Mouse (Mus musculus) hindbrain, postnatal 0 days (tissue): ENCODE results near the gene Rnf216. TPM values are rescaled to one million over a fixed set of nuclear protein-coding genes. Genes with fewer than 3 reads are reported as not detected.
A peak's percentile ranks its signal among the peaks of the same experiment; 100 is the strongest.

Experiments used
- ATAC-seq: fragments of 200-750 bp; cut with Nextera tagmentation; 2 replicates; pipeline ENCODE4 v1.8.0; 2017; ENCODE audit warnings: mild to moderate bottlenecking, moderate TSS enrichment, moderate library complexity
- DNase-seq: peaks from one replicate; pipeline ENCODE4 v3.0.0-alpha.2; 2015; ENCODE audit warnings: low spot score
- H3K27ac ChIP-seq: fragments of 300-500 bp; sonication (generic); 2 replicates; pipeline ENCODE4 v1.5.1; 2014; ENCODE audit warnings: mild to moderate bottlenecking
- H3K27me3 ChIP-seq: fragments of 300-500 bp; sonication (generic); 2 replicates; pipeline ENCODE4 v1.6.1; 2014; ENCODE audit warnings: low read length, mixed read lengths; ENCODE audit not compliant: insufficient read depth
- H3K36me3 ChIP-seq: fragments of 300-500 bp; sonication (generic); 2 replicates; pipeline ENCODE4 v1.6.1; 2014; ENCODE audit warnings: low read length, mixed read lengths; ENCODE audit not compliant: insufficient read depth
- H3K4me1 ChIP-seq: fragments of 300-500 bp; sonication (generic); 2 replicates; pipeline ENCODE4 v1.6.1; 2014; ENCODE audit warnings: antibody characterized with exemption, low read length, mixed read lengths; ENCODE audit not compliant: insufficient read depth
- H3K4me2 ChIP-seq: fragments of 300-500 bp; sonication (generic); 2 replicates; pipeline ENCODE4 v1.6.1; 2014; ENCODE audit warnings: low read depth, mild to moderate bottlenecking, low read length, moderate library complexity, mixed read lengths
- H3K4me3 ChIP-seq: fragments of 300-500 bp; sonication (generic); 2 replicates; pipeline ENCODE4 v1.5.1; 2014; ENCODE audit warnings: low read length
- H3K9ac ChIP-seq: fragments of 300-500 bp; sonication (generic); replicated peaks from 2 replicates; pipeline ENCODE4 v1.6.1; 2014; ENCODE audit warnings: mild to moderate bottlenecking, low read length, moderate library complexity, mixed read lengths
- H3K9me3 ChIP-seq: fragments of 300-500 bp; sonication (generic); 2 replicates; pipeline ENCODE4 v1.6.1; 2016; ENCODE audit warnings: low read length, mixed read lengths
- CTCF ChIP-seq: IDR thresholded peaks from 2 replicates; pipeline ENCODE4 v1.5.1; 2016; ENCODE audit warnings: antibody characterized with exemption, control low read depth, low read depth
- WGBS: fragments of 180-500 bp; shearing (Covaris S2); extraction: QIAGEN DNeasy Blood & Tissue Kit; methylation state at CpG from one replicate; pipeline ENCODE4 v1.1.7; 2014; 5-methylcytosine and 5-hydroxymethylcytosine counted together
- polyA plus RNA-seq: library from polyadenylated mRNA; unstranded; fragments of >200 nt; fragmentation: Nextera tagmentation; extraction: Ambion mirVana; gene quantifications from 2 replicates; pipeline ENCODE4 v1.2.1, GENCODE M21; 2015
- total RNA-seq: library from RNA; depleted of rRNA; stranded (reverse); fragments of >200 nt; gene quantifications from 2 replicates; pipeline ENCODE4 v1.2.3, GENCODE M21; 2014

Rnf216 gene
- total and polyA plus RNA-seq, 2 experiments from 2014 or later: 25.3 to 28.0 TPM

GRCm38 (mm10) chr5:143000654-143001500 lies 111.9 kb downstream of the Rnf216 start:
- Histone ChIP-seq H3K9ac (no peak overlapping the region), H3K4me3 (no peak overlapping the region), H3K27ac (peak overlapping the region; percentile 70), H3K9me3 (no peaks in the 10 kb centered on the region), H3K4me1 (peaks cover 9% of the 10 kb centered on the region; the same call in 1 of the 2 replicates), H3K36me3 (peaks cover 8% of the 10 kb centered on the region; the same call in 1 of the 2 replicates), H3K27me3 (no peaks in the 10 kb centered on the region), H3K4me2 (no peak overlapping the region)
- WGBS: 39% methylated on average over 9 of the region's 9 CpGs
- ATAC-seq (peak; percentile 49; the same call in 1 of the 2 replicates), DNase-seq (peak; percentile 49)
- no peak for TF ChIP-seq CTCF

DNA sequence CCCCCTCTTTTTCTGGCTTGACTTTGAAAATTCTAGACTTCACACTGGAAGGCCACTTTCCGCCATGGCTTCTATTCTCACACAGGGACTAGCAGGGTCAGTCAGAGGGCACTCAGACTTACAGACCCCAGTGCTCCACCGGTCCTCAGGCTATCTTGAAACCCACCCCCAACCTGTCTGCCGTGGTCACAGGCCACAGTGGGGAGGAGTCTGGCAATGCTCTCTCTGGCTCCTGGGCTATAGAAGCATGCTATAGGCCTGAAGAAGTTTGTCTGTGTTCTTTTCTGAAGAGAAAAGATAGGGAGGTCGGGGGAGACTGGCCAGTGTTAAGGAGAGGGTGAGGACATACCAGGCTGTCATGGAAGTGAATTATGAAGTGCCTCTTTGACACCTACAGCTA lies 112.7 kb downstream of the Rnf216 start:
- H3K27ac ChIP-seq: no peak overlapping the region
- no peak for DNase-seq

GRCm38 (mm10) chr5:142998171-142998570 lies 114.6 kb downstream of the Rnf216 start:
- Histone ChIP-seq H3K4me3 (no peak overlapping the region), H3K9ac (no peak overlapping the region), H3K4me2 (no peak overlapping the region), H3K9me3 (no peaks in the 10 kb centered on the region), H3K27me3 (no peaks in the 10 kb centered on the region), H3K27ac (0 out of 2 replicates have a peak overlapping the region, but pooled peaks have one; percentile 32), H3K36me3 (peaks cover 7% of the 10 kb centered on the region; the same call in 1 of the 2 replicates), H3K4me1 (peaks cover 9% of the 10 kb centered on the region; the same call in 1 of the 2 replicates)
- no peak for ATAC-seq
- TF ChIP-seq CTCF: no peak
- DNase-seq: no peak
- WGBS: 42% methylated on average over 2 of the region's 2 CpGs

More for the DNA sequence above, 112.7 kb downstream of the Rnf216 start:
- ATAC-seq: no peak
- no peaks in the 10 kb centered on the region for H3K27me3 ChIP-seq
- WGBS: 59% methylated on average over 4 of the region's 4 CpGs
- H3K36me3 ChIP-seq: peaks cover 8% of the 10 kb centered on the region; the same call in 1 of the 2 replicates
- H3K9me3 ChIP-seq: no peaks in the 10 kb centered on the region
- H3K9ac ChIP-seq: no peak overlapping the region
- H3K4me2 ChIP-seq: no peak overlapping the region
- peaks cover 9% of the 10 kb centered on the region; the same call in 1 of the 2 replicates for H3K4me1 ChIP-seq
- no peak overlapping the region for H3K4me3 ChIP-seq
- TF ChIP-seq CTCF: no peak

- Histone ChIP-seq H3K9ac (no peak overlapping the region), H3K4me1 (peaks cover 9% of the 10 kb centered on the region; the same call in 1 of the 2 replicates), H3K4me3 (no peak overlapping the region), H3K36me3 (peaks cover 13% of the 10 kb centered on the region; the same call in 1 of the 2 replicates), H3K27ac (peak overlapping the region; percentile 32; the same call in 1 of the 2 replicates), H3K4me2 (no peak overlapping the region), H3K9me3 (no peaks in the 10 kb centered on the region), H3K27me3 (no peaks in the 10 kb centered on the region)
- 76% methylated on average over 9 of the region's 9 CpGs for WGBS
- TF ChIP-seq CTCF: no peak
- no peak for DNase-seq
- ATAC-seq: no peak
Observed at GRCm38 (mm10) chr5:142997526-142997925, 115.3 kb downstream of the Rnf216 start.

GRCm38 (mm10) chr5:142994746-142995145 lies 118.0 kb downstream of the Rnf216 start:
- H3K4me1 ChIP-seq: no peaks in the 10 kb centered on the region
- no peaks in the 10 kb centered on the region for H3K9me3 ChIP-seq
- peaks cover 21% of the 10 kb centered on the region; the same call in 1 of the 2 replicates for H3K36me3 ChIP-seq
- H3K27me3 ChIP-seq: no peaks in the 10 kb centered on the region
- no peak overlapping the region for H3K9ac ChIP-seq
- no peak overlapping the region for H3K27ac ChIP-seq
- no peak for TF ChIP-seq CTCF
- no peak overlapping the region for H3K4me2 ChIP-seq
- H3K4me3 ChIP-seq: no peak overlapping the region
- WGBS: 94% methylated on average over 2 of the region's 2 CpGs
- no peak for DNase-seq
- no peak for ATAC-seq

DNA sequence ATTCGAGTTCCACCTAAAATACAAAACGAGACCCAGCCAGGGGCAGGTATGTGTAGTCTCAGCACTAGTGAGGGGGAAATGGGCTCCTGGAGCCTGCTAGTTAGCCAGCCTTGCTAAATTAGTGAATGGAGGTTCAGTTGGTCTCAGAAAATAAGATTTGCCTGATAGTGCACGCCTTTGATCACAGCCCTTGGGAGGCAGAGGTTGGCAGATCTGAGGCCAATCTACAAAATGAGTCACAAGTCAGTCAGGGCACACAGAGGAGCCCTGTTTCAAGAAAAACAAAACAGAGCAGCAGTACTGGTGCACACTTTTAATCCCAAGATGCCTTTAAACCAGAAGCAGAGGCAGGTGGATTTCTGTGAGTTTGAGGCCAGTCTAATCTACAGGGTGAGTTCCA lies 123.6 kb downstream of the Rnf216 start:
- no peaks in the 10 kb centered on the region for H3K27me3 ChIP-seq
- no peak overlapping the region for H3K4me2 ChIP-seq
- H3K4me1 ChIP-seq: no peaks in the 10 kb centered on the region
- no peak for TF ChIP-seq CTCF
- no peak overlapping the region for H3K9ac ChIP-seq
- no peak overlapping the region for H3K27ac ChIP-seq
- DNase-seq: no peak
- peaks cover 17% of the 10 kb centered on the region; the same call in 1 of the 2 replicates for H3K36me3 ChIP-seq
- H3K4me3 ChIP-seq: no peak overlapping the region
- WGBS: 78% methylated on average over 3 of the region's 3 CpGs
- no peak for ATAC-seq
- H3K9me3 ChIP-seq: no peaks in the 10 kb centered on the region

DNA sequence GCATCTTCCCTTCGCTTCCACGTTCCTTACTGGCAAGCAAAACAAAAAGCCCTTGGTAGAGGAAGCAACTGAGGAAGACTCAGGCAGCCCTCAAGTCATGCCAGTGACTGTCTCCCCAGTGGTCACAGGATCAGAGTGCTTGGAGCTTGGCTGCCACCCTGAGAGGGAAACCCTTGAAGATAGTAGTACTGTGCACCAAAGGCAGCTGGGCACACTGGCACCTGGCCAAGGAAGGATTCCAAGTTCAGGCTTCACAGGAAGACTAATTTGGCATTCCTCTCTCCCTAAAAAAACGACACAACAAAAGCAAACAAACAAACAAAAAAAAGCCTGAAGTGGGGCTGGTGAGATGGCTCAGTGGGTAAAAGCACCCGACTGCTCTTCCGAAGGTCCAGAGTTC lies 124.3 kb downstream of the Rnf216 start:
- H3K4me1 ChIP-seq: no peaks in the 10 kb centered on the region
- no peaks in the 10 kb centered on the region for H3K9me3 ChIP-seq
- H3K27ac ChIP-seq: no peak overlapping the region; the same call in 1 of the 2 replicates
- H3K36me3 ChIP-seq: peaks cover 17% of the 10 kb centered on the region; the same call in 1 of the 2 replicates
- H3K9ac ChIP-seq: no peak overlapping the region
- DNase-seq: peak; percentile 81
- 42% methylated on average over 5 of the region's 5 CpGs for WGBS
- ATAC-seq: peak; percentile 69
- no peak overlapping the region for H3K4me3 ChIP-seq
- no peaks in the 10 kb centered on the region for H3K27me3 ChIP-seq
- TF ChIP-seq CTCF: no peak
- no peak overlapping the region for H3K4me2 ChIP-seq
